Mouse (Mus musculus) heart, adult 2 months (tissue): ENCODE results near the gene Alox12b.

Source experiments
- CTCF ChIP-seq: fragments of 200-600 bp; IDR thresholded peaks from 2 replicates; pipeline ENCODE4 v1.8.1; 2022; ENCODE audit warnings: antibody characterized with exemption, mild to moderate bottlenecking, moderate library complexity
- EP300 ChIP-seq: fragments of 200-500 bp; IDR thresholded peaks from 2 replicates; pipeline ENCODE4 v1.6.1; 2011; ENCODE audit warnings: low read depth, low read length, control low read depth; ENCODE audit not compliant: insufficient read depth
- POLR2A ChIP-seq: fragments of 200-500 bp; IDR thresholded peaks from 2 replicates; pipeline ENCODE4 v1.6.1; 2011; ENCODE audit warnings: mild to moderate bottlenecking, low read depth, low read length, control low read depth; ENCODE audit not compliant: insufficient read depth

DNA sequence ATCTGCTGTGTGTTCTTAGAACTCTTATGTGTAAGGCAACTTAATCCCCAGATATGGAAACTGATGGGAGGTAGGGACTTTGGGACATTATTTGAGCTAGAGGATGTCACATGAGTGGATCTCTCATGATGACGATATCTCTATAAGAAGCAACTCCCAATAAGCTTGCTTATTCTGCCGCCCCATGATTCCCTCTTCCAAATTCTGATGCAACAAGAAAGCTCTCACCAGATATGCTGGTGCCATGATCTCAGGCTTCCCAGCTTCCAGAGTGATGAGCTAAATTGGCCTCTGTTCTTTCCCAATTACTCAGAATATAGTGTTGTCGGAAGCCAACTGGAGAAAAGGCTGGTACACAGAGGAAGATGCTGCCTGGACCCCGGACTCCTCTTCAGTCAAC is 44.9 kb upstream of the Alox12b start:
- TF ChIP-seq CTCF (no peak), POLR2A (no peak), EP300 (no peak)
